Mouse (Mus musculus) duodenum, adult 2 months (tissue): ENCODE data around the gene Gm19935. TPM values are rescaled to one million over a fixed set of nuclear protein-coding genes. Genes with fewer than 3 reads are reported as not detected.

ENCODE experiments used
- polyA plus RNA-seq: library from polyadenylated mRNA; depleted of rRNA; stranded (reverse); fragments of >200 nt; gene quantifications from 2 replicates; pipeline ENCODE4 v1.2.3, GENCODE M21; 2012; ENCODE audit warnings: low replicate concordance; rRNA removed

Gene Gm19935
- not detected in 2 replicates for polyA plus RNA-seq

DNA sequence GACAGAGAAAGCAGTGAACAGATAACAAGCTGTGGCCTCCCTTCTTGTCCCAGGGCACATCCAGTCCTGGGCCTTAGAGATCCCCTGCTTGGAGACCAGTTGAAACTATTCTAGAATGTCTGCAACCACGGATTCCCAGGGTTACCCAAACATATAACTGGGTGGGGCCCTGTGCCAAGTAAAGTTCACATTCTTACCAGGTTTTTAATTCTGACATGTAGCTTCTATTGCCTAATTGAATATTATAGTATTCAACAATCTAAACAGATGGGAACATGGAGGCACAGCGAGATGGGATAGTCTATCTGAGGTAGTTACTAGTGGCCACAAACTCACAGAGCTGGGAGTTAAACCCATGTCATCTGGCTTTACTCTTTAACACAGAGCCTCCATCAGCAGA, at the start of gene Gm19935:
TSS of gene Gm19935 (minus strand) at position 101 of the 400 bp plus-strand sequence.

GRCm38 (mm10) chr8:90828181-90828986, 11.2 kb upstream of the Gm19935 start, which contains the start of gene Chd9:
Gene Chd9 (plus strand): TSS chr8:90828352.

Other genes starting within 250 kb of the Gm19935 start
- gene Chd9, start 11.0 kb upstream of the Gm19935 start, polyA plus RNA-seq: 244 and 774 TPM in 2 replicates